ENCODE assay signal across 26 mouse cellular contexts in genomic region chr3:145738662-145739061, GRCm38 (mm10). TPM values are rescaled to one million over a fixed set of nuclear protein-coding genes. Genes with fewer than 3 reads are reported as not detected.
DNase-seq lines count a peak whose midpoint lies in the region; ATAC-seq lines count a peak whose summit lies in the region.
"Had no signal": no experiment of that assay in that cellular context is flagged by ENCODE, and none has a peak within 500 bp of the region (broad histone marks: within the 10 kb centered on the region; RNA-seq: fewer than 3 reads in every experiment).

No protein-coding gene starts in this region.

- no peak overlapping the region for H3K27ac ChIP-seq in intestine, embryonic 16.5 days (ENCODE audit: low read length)
- no peak overlapping the region for H3K27ac ChIP-seq in intestine, embryonic 15.5 days
- H3K27ac ChIP-seq in liver, embryonic 13.5 days, result no peak overlapping the region
- H3K27ac ChIP-seq: embryonic facial prominence, embryonic 10.5 days; hindbrain, embryonic 15.5 days; liver, embryonic 15.5 days; midbrain, embryonic 12.5 days; stomach, postnatal 0 days had no signal

- no peaks in the 10 kb centered on the region for H3K36me3 ChIP-seq in intestine, embryonic 16.5 days (ENCODE audit: control insufficient read depth, insufficient read depth, low read length)
- H3K36me3 ChIP-seq in intestine, embryonic 15.5 days, result no peaks in the 10 kb centered on the region
- H3K36me3 ChIP-seq in liver, embryonic 13.5 days, result no peaks in the 10 kb centered on the region
- H3K36me3 ChIP-seq: embryonic facial prominence, embryonic 10.5 days; hindbrain, embryonic 15.5 days; liver, embryonic 15.5 days; midbrain, embryonic 12.5 days had no signal

- H3K4me3 ChIP-seq in intestine, embryonic 16.5 days (ENCODE audit: low read length), result no peak overlapping the region
- H3K4me3 ChIP-seq in intestine, embryonic 15.5 days (replicated peaks), result no peak overlapping the region
- no peak overlapping the region for H3K4me3 ChIP-seq in liver, embryonic 13.5 days (replicated peaks)
- H3K4me3 ChIP-seq: embryonic facial prominence, embryonic 10.5 days; hindbrain, embryonic 15.5 days; liver, embryonic 15.5 days; midbrain, embryonic 12.5 days had no signal

- H3K4me2 ChIP-seq in intestine, embryonic 16.5 days (ENCODE audit: low read depth, low read length), result no peak overlapping the region
- H3K4me2 ChIP-seq in intestine, embryonic 15.5 days (replicated peaks), result no peak overlapping the region
- 0 out of 2 replicates have a peak overlapping the region, but pooled peaks have one; percentile 4 for H3K4me2 ChIP-seq in liver, embryonic 13.5 days
- H3K4me2 ChIP-seq: hindbrain, embryonic 15.5 days; liver, embryonic 15.5 days; midbrain, embryonic 12.5 days had no signal

- 0 out of 2 replicates have a peak, but pooled peaks have one; percentile 27 for ATAC-seq in intestine, embryonic 16.5 days
- no peak for ATAC-seq in intestine, embryonic 15.5 days
- 0 out of 2 replicates have a peak, but pooled peaks have one; percentile 9 for ATAC-seq in liver, embryonic 13.5 days (ENCODE audit: low read depth)
- ATAC-seq in megakaryocyte-erythroid progenitor cell, adult 5-6 weeks (replicated peaks; ENCODE audit: low FRiP score, low TSS enrichment, poor library complexity, severe bottlenecking), result no peak
- ATAC-seq: forebrain, embryonic 16.5 days; intestine, postnatal 0 days had no signal

- intact Hi-C loops in gastrocnemius, postnatal 36 days (cut with DNase I), result no loop called here

- WGBS in intestine, embryonic 16.5 days, result 74% methylated on average over 14 of the region's 14 CpGs
- WGBS in intestine, embryonic 15.5 days, result 78% methylated on average over 14 of the region's 14 CpGs
- 55% methylated on average over 14 of the region's 14 CpGs for WGBS in liver, embryonic 13.5 days (ENCODE audit: insufficient replicate concordance)

- no peaks in the 10 kb centered on the region for H3K9me3 ChIP-seq in intestine, embryonic 16.5 days (ENCODE audit: control insufficient read depth, low read length)
- no peaks in the 10 kb centered on the region for H3K9me3 ChIP-seq in intestine, embryonic 15.5 days
- H3K9me3 ChIP-seq in liver, embryonic 13.5 days (replicated peaks), result no peaks in the 10 kb centered on the region
- H3K9me3 ChIP-seq: embryonic facial prominence, embryonic 10.5 days; hindbrain, embryonic 15.5 days; liver, embryonic 15.5 days; midbrain, embryonic 12.5 days had no signal

- H3K9ac ChIP-seq in intestine, embryonic 16.5 days (ENCODE audit: low read depth, low read length), result no peak overlapping the region
- H3K9ac ChIP-seq in intestine, embryonic 15.5 days, result no peak overlapping the region
- no peak overlapping the region for H3K9ac ChIP-seq in liver, embryonic 13.5 days
- H3K9ac ChIP-seq: hindbrain, embryonic 15.5 days; liver, embryonic 15.5 days; midbrain, embryonic 12.5 days had no signal

- H3K4me1 ChIP-seq in intestine, embryonic 16.5 days (ENCODE audit: control insufficient read depth, insufficient read depth, low read length), result peaks cover 6% of the 10 kb centered on the region
- H3K4me1 ChIP-seq in intestine, embryonic 15.5 days (replicated peaks), result 0 out of 2 replicates have a peak, but pooled peaks cover 4% of the 10 kb centered on the region
- H3K4me1 ChIP-seq in liver, embryonic 13.5 days (replicated peaks), result peaks cover 24% of the 10 kb centered on the region
- H3K4me1 ChIP-seq: liver, embryonic 15.5 days had no signal

- peak; percentile 3 for DNase-seq in adrenal gland, postnatal 25 days
- no peak for DNase-seq in liver, embryonic 13.5 days
- DNase-seq in Muller cell, postnatal 12 days (ENCODE audit: inconsistent ontology term), result no peak
- no peak for DNase-seq in gastrocnemius, postnatal 36 days
- DNase-seq: B cell, adult 2 months; cerebellum, adult 11 months; cerebellum, adult 9-11 months; kidney, postnatal 25 days; layer of hippocampus, postnatal 36 days; lung, postnatal 14 days; right cerebral cortex, postnatal 14 days had no signal

- H3K27me3 ChIP-seq in intestine, embryonic 16.5 days (replicated peaks; ENCODE audit: control insufficient read depth, insufficient read depth, low read length), result no peaks in the 10 kb centered on the region
- H3K27me3 ChIP-seq in intestine, embryonic 15.5 days (replicated peaks), result no peaks in the 10 kb centered on the region
- H3K27me3 ChIP-seq in liver, embryonic 13.5 days, result no peaks in the 10 kb centered on the region
- H3K27me3 ChIP-seq: hindbrain, embryonic 15.5 days; liver, embryonic 15.5 days had no signal

RNA-seq across cellular contexts. Expression of gene Ddah1, which starts 19.8 kb away (rescaled TPM):
- polyA plus RNA-seq in intestine, embryonic 16.5 days (2015; fragmentation: Nextera tagmentation; extraction: Ambion mirVana), result 40.5 and 44.5 TPM in 2 replicates
- 45.3 and 53.5 TPM in 2 replicates for polyA plus RNA-seq in intestine, embryonic 15.5 days (2015; fragmentation: Nextera tagmentation; extraction: Ambion mirVana)
- 1.5 and 1.6 TPM in 2 replicates for total RNA-seq in adrenal gland, postnatal 25 days (2021)
- polyA plus RNA-seq in liver, embryonic 13.5 days (2015; fragmentation: Nextera tagmentation; extraction: Ambion mirVana), result 37.6 and 39.3 TPM in 2 replicates
- 1 to 10 TPM; 2.7 to 4.0 TPM for total RNA-seq in gastrocnemius, postnatal 36 days (2021)
- not detected in 2 replicates for total RNA-seq in megakaryocyte-erythroid progenitor cell, adult 5-6 weeks (2014; fragmentation: Nextera tagmentation)
- 0.33 and 0.99 TPM in 2 replicates for total RNA-seq in megakaryocyte-erythroid progenitor cell, adult 5-6 weeks (2017)
- total RNA-seq: common myeloid progenitor, adult 5-6 weeks; hematopoietic stem cell, adult 5-6 weeks; megakaryocyte progenitor cell, adult 5-6 weeks; MEL; monocyte, adult 5-6 weeks had no signal

Comparison
In these comparisons a context has a peak if more than half of its experiments do, and no peak if none do; other contexts are left out.
1. ATAC-seq: peak in intestine, embryonic 16.5 days (single experiment) and liver, embryonic 13.5 days (single experiment); none in intestine, embryonic 15.5 days (single experiment) and megakaryocyte-erythroid progenitor cell, adult 5-6 weeks (single experiment).